Mouse (Mus musculus) liver, adult 2 months (tissue): ENCODE results near the gene Efhb. TPM values are rescaled to one million over a fixed set of nuclear protein-coding genes. Genes with fewer than 3 reads are reported as not detected.
A peak's percentile ranks its signal among the peaks of the same experiment; 100 is the strongest.

Source experiments
- DNase-seq: peaks from one replicate; pipeline ENCODE4 v3.0.0-alpha.2; 2011; ENCODE audit warnings: low read depth, low spot score; ENCODE audit errors: extremely low read depth
- H3K27ac ChIP-seq: fragments of 200-500 bp; replicated peaks from 2 replicates; pipeline ENCODE4 v1.5.1; 2012; ENCODE audit warnings: low read depth, mild to moderate bottlenecking, control low read depth, inconsistent platforms, low read length; ENCODE audit not compliant: insufficient read depth
- H3K27me3 ChIP-seq: fragments of 200-500 bp; 2 replicates; pipeline ENCODE4 v1.6.1; 2012; ENCODE audit warnings: mild to moderate bottlenecking, moderate library complexity, low read length, inconsistent platforms; ENCODE audit not compliant: control insufficient read depth, insufficient read depth
- H3K36me3 ChIP-seq: fragments of 200-500 bp; 2 replicates; pipeline ENCODE4 v1.6.1; 2012; ENCODE audit warnings: low read length, inconsistent platforms; ENCODE audit not compliant: control insufficient read depth, insufficient read depth
- H3K4me1 ChIP-seq: fragments of 200-500 bp; 2 replicates; pipeline ENCODE4 v1.6.1; 2011; ENCODE audit warnings: low read length; ENCODE audit not compliant: control insufficient read depth, insufficient read depth
- H3K4me3 ChIP-seq: fragments of 200-500 bp; 2 replicates; pipeline ENCODE4 v1.5.1; 2011; ENCODE audit warnings: low read depth, mild to moderate bottlenecking, control low read depth, low read length, moderate library complexity; ENCODE audit not compliant: insufficient read depth
- H3K79me2 ChIP-seq: fragments of 200-500 bp; 2 replicates; pipeline ENCODE4 v1.6.1; 2012; ENCODE audit warnings: inconsistent platforms, mild to moderate bottlenecking, low read length, moderate library complexity; ENCODE audit not compliant: control insufficient read depth, insufficient read depth
- H3K9ac ChIP-seq: fragments of 200-500 bp; 2 replicates; pipeline ENCODE4 v1.6.1; 2012; ENCODE audit warnings: low read depth, mild to moderate bottlenecking, control low read depth, inconsistent platforms, low read length
- CTCF ChIP-seq: fragments of 200-500 bp; IDR thresholded peaks from 2 replicates; pipeline ENCODE4 v1.5.1; 2011; ENCODE audit warnings: low read depth, low read length, control low read depth
- POLR2A ChIP-seq: fragments of 200-500 bp; IDR thresholded peaks from 2 replicates; pipeline ENCODE4 v1.6.1; 2011; ENCODE audit warnings: low read length, control low read depth; ENCODE audit not compliant: insufficient read depth; ENCODE audit errors: extremely low read depth
- WGBS: fragments of 180-500 bp; shearing (Covaris S2); methylation state at CpG from one replicate; pipeline ENCODE4 v1.1.7; 2018; 5-methylcytosine and 5-hydroxymethylcytosine counted together
- polyA plus RNA-seq: library from polyadenylated mRNA; depleted of rRNA; stranded (reverse); fragments of >200 nt; gene quantifications from 2 replicates; pipeline ENCODE4 v1.2.3, GENCODE M21; 2012; rRNA removed
- total RNA-seq: library from RNA; depleted of rRNA; stranded (reverse); fragments of >200 nt; gene quantifications from 2 replicates; pipeline ENCODE4 v1.2.3, GENCODE M21; 2014; rRNA removed

The Efhb gene
- total and polyA plus RNA-seq, 2 experiments = not detected

GRCm38 (mm10) chr17:53389507-53389906 is 73.6 kb downstream of the Efhb start:
- H3K27me3 ChIP-seq = no peaks in the 10 kb centered on the region
- H3K27ac ChIP-seq = no peak overlapping the region
- H3K4me3 ChIP-seq = no peak overlapping the region
- H3K36me3 ChIP-seq = no peaks in the 10 kb centered on the region
- DNase-seq = peak; percentile 7
- H3K9ac ChIP-seq = no peak overlapping the region
- 41% methylated on average over 4 of the region's 4 CpGs for WGBS
- no peaks in the 10 kb centered on the region for H3K79me2 ChIP-seq
- 0 out of 2 replicates have a peak, but pooled peaks have one; percentile 8 for TF ChIP-seq CTCF
- no peak for TF ChIP-seq POLR2A
- no peaks in the 10 kb centered on the region for H3K4me1 ChIP-seq

GRCm38 (mm10) chr17:53387581-53388473 is 75.3 kb downstream of the Efhb start:
- H3K36me3 ChIP-seq = no peaks in the 10 kb centered on the region
- no peak overlapping the region for H3K4me3 ChIP-seq
- no peak overlapping the region for H3K9ac ChIP-seq
- DNase-seq = peak; percentile 15
- peak; percentile 21; the same call in 1 of the 2 replicates for TF ChIP-seq CTCF
- no peak for TF ChIP-seq POLR2A
- WGBS = 45% methylated on average over 6 of the region's 6 CpGs
- H3K4me1 ChIP-seq = no peaks in the 10 kb centered on the region
- H3K27ac ChIP-seq = no peak overlapping the region
- H3K79me2 ChIP-seq = no peaks in the 10 kb centered on the region
- H3K27me3 ChIP-seq = no peaks in the 10 kb centered on the region

- Histone ChIP-seq H3K4me3 (no peak overlapping the region), H3K27ac (no peak overlapping the region), H3K36me3 (no peaks in the 10 kb centered on the region), H3K4me1 (no peaks in the 10 kb centered on the region), H3K79me2 (no peaks in the 10 kb centered on the region), H3K27me3 (no peaks in the 10 kb centered on the region), H3K9ac (no peak overlapping the region)
- TF ChIP-seq CTCF (no peak), POLR2A (no peak)
- WGBS = 72% methylated on average over 6 of the region's 6 CpGs
- DNase-seq = no peak
These were observed 76.3 kb downstream of the Efhb start for GRCm38 (mm10) chr17:53386863-53387262.

- 82% methylated on average over 6 of the region's 6 CpGs for WGBS
These were observed 99.0 kb downstream of the Efhb start for GRCm38 (mm10) chr17:53364111-53364510.

More at GRCm38 (mm10) chr17:53364111-53364510, 99.0 kb downstream of the Efhb start:
- no peaks in the 10 kb centered on the region for H3K4me1 ChIP-seq
- no peak overlapping the region for H3K27ac ChIP-seq
- H3K27me3 ChIP-seq = no peaks in the 10 kb centered on the region
- DNase-seq = no peak
- TF ChIP-seq CTCF (no peak), POLR2A (no peak)
- no peaks in the 10 kb centered on the region for H3K36me3 ChIP-seq
- no peak overlapping the region for H3K4me3 ChIP-seq
- H3K79me2 ChIP-seq = no peaks in the 10 kb centered on the region
- no peak overlapping the region for H3K9ac ChIP-seq

Other genes starting within 250 kb of the Efhb start
- 44.8 and 53.7 TPM in 2 replicates for gene Rab5a, start 15.9 kb upstream of the Efhb start, total RNA-seq
- gene Rab5a, start 15.9 kb upstream of the Efhb start, polyA plus RNA-seq = 6.0 and 7.5 TPM in 2 replicates
- gene Pp2d1, start 76.1 kb upstream of the Efhb start, total RNA-seq = 0.09 TPM in 1 of 2 replicates, not detected in the other
- not detected in 2 replicates for gene Pp2d1, start 76.1 kb upstream of the Efhb start, polyA plus RNA-seq
- gene Kat2b, start 103.5 kb upstream of the Efhb start, total RNA-seq = 56.0 and 57.4 TPM in 2 replicates
- 14.1 and 15.6 TPM in 2 replicates for gene Kat2b, start 103.5 kb upstream of the Efhb start, polyA plus RNA-seq
- gene Sgo1, start 226.0 kb upstream of the Efhb start, total RNA-seq = 0.18 and 0.20 TPM in 2 replicates
- gene Sgo1, start 226.0 kb upstream of the Efhb start, polyA plus RNA-seq = not detected in 2 replicates